Mouse (Mus musculus) kidney, adult 2 months (tissue): Measurements from ENCODE around the gene Noxred1. TPM values are rescaled to one million over a fixed set of nuclear protein-coding genes. Genes with fewer than 3 reads are reported as not detected.

Experiments used
- DNase-seq: peaks from one replicate; pipeline ENCODE4 v3.0.0; 2021
- H3K27ac ChIP-seq: fragments of 200-500 bp; 2 replicates; pipeline ENCODE4 v1.5.1; 2012; ENCODE audit warnings: low read depth, low read length, control low read depth, inconsistent platforms; ENCODE audit not compliant: insufficient read depth
- H3K27me3 ChIP-seq: fragments of 200-500 bp; replicated peaks from 2 replicates; pipeline ENCODE4 v1.6.1; 2012; ENCODE audit warnings: mild to moderate bottlenecking, moderate library complexity, low read length, inconsistent platforms; ENCODE audit not compliant: control insufficient read depth, insufficient read depth
- H3K36me3 ChIP-seq: fragments of 200-500 bp; 2 replicates; pipeline ENCODE4 v1.6.1; 2012; ENCODE audit warnings: mild to moderate bottlenecking, moderate library complexity, low read length, inconsistent platforms; ENCODE audit not compliant: control insufficient read depth, insufficient read depth
- H3K4me1 ChIP-seq: fragments of 200-500 bp; 2 replicates; pipeline ENCODE4 v1.6.1; 2011; ENCODE audit warnings: low read length; ENCODE audit not compliant: control insufficient read depth, insufficient read depth
- H3K4me3 ChIP-seq: fragments of 200-500 bp; 2 replicates; pipeline ENCODE4 v1.5.1; 2011; ENCODE audit warnings: mild to moderate bottlenecking, low read depth, low read length, control low read depth; ENCODE audit not compliant: insufficient read depth
- CTCF ChIP-seq: fragments of 200-500 bp; conservative IDR thresholded peaks from 2 replicates; pipeline ENCODE4 v1.5.1; 2011; ENCODE audit warnings: low read depth, mild to moderate bottlenecking, control low read depth, low read length, moderate library complexity, mixed read lengths; ENCODE audit not compliant: insufficient read depth, insufficient read length
- POLR2A ChIP-seq: fragments of 200-500 bp; IDR thresholded peaks from one replicate; pipeline ENCODE4 v1.6.1; 2011; ENCODE audit warnings: low read depth, low read length, control low read depth
- WGBS: fragments of 180-500 bp; shearing (Covaris S2); methylation state at CpG from one replicate; pipeline ENCODE4 v1.1.7; 2018; 5-methylcytosine and 5-hydroxymethylcytosine counted together
- polyA plus RNA-seq: library from polyadenylated mRNA; depleted of rRNA; stranded (reverse); fragments of >200 nt; gene quantifications from 2 replicates; pipeline ENCODE4 v1.2.3, GENCODE M21; 2012; rRNA removed

Gene Noxred1
- polyA plus RNA-seq: 0.88 and 0.95 TPM in 2 replicates

DNA sequence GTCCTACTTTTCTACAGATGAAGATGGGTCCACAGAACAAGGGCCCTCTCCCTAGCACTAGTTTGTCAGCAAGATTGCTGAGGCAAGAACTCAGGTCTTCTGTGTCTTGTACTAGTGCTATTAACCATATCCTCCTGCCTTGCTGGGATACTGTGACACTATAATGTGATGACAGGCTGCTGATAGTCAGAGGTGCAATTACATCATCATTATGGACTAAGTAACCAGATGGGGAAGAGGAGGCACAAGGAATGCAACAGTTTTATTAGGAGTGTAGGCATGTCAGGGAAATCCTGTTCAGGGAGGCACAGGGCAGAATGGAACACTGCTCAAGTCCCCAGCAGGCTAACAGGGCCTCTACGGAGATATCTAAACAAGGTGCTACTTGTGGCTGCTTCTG, at the start of gene Noxred1:
Noxred1 (minus strand) TSS at position 101 of the 400 bp plus-strand sequence.
- no peak for DNase-seq

DNA sequence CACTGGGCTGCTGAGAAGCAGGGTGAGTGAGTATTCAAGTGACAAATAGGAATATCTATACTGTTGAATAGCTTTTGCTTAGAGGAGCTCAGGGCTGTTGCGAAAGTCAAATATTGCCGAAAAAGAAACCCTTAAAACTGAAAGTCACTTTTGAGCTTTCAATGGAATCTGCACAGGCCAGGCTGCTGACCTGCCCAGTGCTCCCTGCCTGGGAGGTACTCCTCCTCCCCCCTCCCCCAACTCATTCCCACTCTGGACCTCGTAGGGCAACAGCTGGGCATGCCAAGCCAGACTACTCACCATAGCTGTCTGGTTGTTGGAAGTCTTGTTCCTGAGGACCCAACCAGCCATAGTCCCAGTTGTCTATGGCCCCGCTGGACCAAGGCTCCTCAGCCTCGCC, 46.2 kb upstream of the Noxred1 start:
- Histone ChIP-seq H3K36me3 (no peaks in the 10 kb centered on the region), H3K4me3 (no peak overlapping the region), H3K4me1 (no peaks in the 10 kb centered on the region), H3K27me3 (no peaks in the 10 kb centered on the region), H3K27ac (no peak overlapping the region)
- WGBS: 88% methylated on average over 5 of the region's 5 CpGs
- TF ChIP-seq CTCF: no peak
- no peak for TF ChIP-seq POLR2A
- no peak for DNase-seq

More for the DNA sequence above, at the start of gene Noxred1:
- Histone ChIP-seq H3K27ac (no peak within 1 kb of the TSS), H3K4me1 (no peaks in the 10 kb centered on the region), H3K4me3 (no peak within 1 kb of the TSS), H3K27me3 (no peaks in the 10 kb centered on the region), H3K36me3 (peaks cover 11% of the 10 kb centered on the region)
- WGBS: 95% methylated on average over 1 of the region's 1 CpGs
- TF ChIP-seq CTCF (no peak), POLR2A (no peak)

DNA sequence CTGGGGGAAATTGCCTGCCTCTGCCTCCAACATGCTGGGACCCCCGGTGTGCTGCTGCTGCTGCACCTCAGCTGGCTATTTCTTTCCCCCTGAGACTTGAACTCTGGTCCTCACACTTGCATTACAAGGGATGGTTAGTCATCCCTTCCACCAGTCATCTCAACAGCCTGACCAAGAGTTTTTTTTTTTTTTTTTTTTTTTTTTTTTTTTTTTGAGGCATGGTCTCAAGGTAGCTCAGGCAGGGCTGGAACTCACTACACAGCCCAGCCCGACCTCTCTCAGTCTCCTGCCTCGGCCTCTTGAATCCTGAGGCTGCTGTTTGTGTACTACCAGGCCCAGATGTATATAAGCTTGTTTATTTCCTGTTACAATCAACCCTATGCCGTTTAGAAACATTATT, 45.7 kb upstream of the Noxred1 start:
- Histone ChIP-seq H3K36me3 (no peaks in the 10 kb centered on the region), H3K4me3 (no peak overlapping the region), H3K27ac (no peak overlapping the region), H3K27me3 (no peaks in the 10 kb centered on the region), H3K4me1 (no peaks in the 10 kb centered on the region)
- TF ChIP-seq CTCF (no peak), POLR2A (no peak)
- 71% methylated on average over 4 of the region's 4 CpGs for WGBS
- no peak for DNase-seq

DNA sequence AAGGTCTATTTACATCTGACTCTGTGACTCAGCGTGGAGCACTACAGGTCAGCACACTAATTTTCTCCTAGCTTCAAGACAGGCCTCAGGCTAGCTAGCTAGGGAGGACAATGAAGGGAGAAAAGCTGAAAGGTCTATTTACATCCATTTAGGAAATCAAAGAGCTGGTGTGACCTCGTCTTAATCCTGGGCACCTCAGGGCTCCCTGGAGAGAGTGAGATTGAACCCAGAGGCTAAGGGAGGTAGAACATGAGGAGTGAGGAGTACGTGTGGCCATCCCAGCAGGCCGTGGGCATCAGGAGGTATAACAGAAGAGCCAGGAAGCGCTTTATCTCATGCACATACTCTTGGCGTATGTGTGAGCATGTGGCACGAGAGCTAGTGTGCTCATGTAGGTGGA, 45.2 kb upstream of the Noxred1 start:
- H3K36me3 ChIP-seq: no peaks in the 10 kb centered on the region
- H3K27me3 ChIP-seq: no peaks in the 10 kb centered on the region
- H3K4me3 ChIP-seq: no peak overlapping the region
- 90% methylated on average over 7 of the region's 7 CpGs for WGBS
- no peak for TF ChIP-seq POLR2A
- no peak for TF ChIP-seq CTCF
- no peaks in the 10 kb centered on the region for H3K4me1 ChIP-seq
- DNase-seq: no peak
- no peak overlapping the region for H3K27ac ChIP-seq

DNA sequence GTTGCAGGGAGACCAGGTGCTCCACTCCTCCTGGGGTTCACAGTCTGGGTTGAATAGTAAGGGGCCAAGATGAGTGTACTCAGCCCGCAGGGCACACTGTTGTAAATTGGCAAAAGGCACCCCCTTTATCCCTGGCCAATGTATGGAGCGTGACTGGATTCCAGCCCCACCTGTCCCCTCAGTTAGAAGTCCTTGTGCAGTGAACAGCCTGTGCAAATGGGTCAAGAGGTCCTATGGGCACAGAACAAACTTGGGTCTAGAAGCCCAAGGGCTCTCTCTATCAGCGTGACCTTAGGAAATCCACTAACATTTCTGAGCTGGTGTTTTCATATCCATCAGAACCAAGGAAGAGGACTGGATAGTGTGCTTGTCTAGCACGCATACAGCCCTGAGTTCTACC, 44.2 kb upstream of the Noxred1 start:
- TF ChIP-seq POLR2A (no peak), CTCF (no peak)
- H3K27ac ChIP-seq: no peak overlapping the region
- no peak overlapping the region for H3K4me3 ChIP-seq
- no peak for DNase-seq
- 97% methylated on average over 4 of the region's 4 CpGs for WGBS
- no peaks in the 10 kb centered on the region for H3K36me3 ChIP-seq
- no peaks in the 10 kb centered on the region for H3K27me3 ChIP-seq
- H3K4me1 ChIP-seq: no peaks in the 10 kb centered on the region

DNA sequence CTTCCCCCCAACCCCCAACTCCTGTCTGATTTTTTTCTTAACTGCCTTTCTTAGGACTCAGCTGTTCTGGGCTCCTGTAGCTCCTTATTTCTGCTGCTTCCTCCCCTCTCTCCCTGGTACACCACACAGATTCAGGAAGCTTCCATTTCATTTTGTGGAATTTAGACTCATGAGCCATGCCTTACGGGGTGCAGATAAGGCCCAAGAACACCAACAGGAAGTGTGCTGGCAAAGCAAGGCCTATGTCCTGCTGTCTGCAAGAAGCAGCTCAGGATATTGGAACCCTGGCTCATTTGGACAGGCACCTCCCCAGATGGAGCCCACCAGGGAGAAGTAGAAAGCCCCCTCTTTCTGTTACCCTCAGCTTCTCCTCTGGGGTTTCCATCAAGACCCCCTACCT, 43.2 kb upstream of the Noxred1 start:
- WGBS: 82% methylated on average over 1 of the region's 1 CpGs

DNA sequence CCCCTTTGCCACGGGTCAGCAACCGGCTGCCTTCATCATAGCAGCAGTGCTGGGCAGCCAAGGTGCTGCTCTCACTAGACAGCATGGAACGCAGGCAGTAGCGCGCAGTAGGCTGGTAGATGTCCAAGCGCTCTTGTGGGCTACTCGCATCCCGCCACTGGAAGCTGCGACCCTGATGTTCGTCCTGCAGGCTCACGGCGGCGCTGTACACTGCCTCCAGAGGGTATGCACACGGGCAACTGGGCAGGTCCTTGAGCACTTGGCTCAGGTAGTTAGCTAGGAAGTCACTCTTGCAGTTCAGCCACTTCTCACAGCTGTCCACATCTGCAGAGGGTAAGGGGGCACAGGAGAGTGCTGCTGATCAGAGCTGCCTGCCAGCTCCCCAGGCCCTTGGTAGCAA, 41.3 kb upstream of the Noxred1 start:
- Histone ChIP-seq H3K4me1 (no peaks in the 10 kb centered on the region), H3K27ac (no peak overlapping the region), H3K4me3 (no peak overlapping the region), H3K36me3 (no peaks in the 10 kb centered on the region; the same call in 1 of the 2 replicates), H3K27me3 (no peaks in the 10 kb centered on the region)
- peak; percentile 24 for DNase-seq
- 40% methylated on average over 14 of the region's 14 CpGs for WGBS
- TF ChIP-seq CTCF (no peak), POLR2A (no peak)

More for the DNA sequence above, 43.2 kb upstream of the Noxred1 start:
- Histone ChIP-seq H3K36me3 (no peaks in the 10 kb centered on the region), H3K4me3 (no peak overlapping the region), H3K27ac (no peak overlapping the region), H3K27me3 (no peaks in the 10 kb centered on the region), H3K4me1 (no peaks in the 10 kb centered on the region)
- DNase-seq: no peak
- TF ChIP-seq CTCF (no peak), POLR2A (no peak)
